Mouse (Mus musculus): Measurements from ENCODE around the gene Zdhhc11. TPM values are rescaled to one million over a fixed set of nuclear protein-coding genes. Genes with fewer than 3 reads are reported as not detected.

Zdhhc11 gene
- total RNA-seq, 2 experiments from 2014 or later = not detected

Small RNAs within 50 kb of the gene (microRNA-seq; reads per million reads assigned to microRNA genes)
- 0 reads per million in 2 experiments for gene Gm25197

Other genes with a start within 250 kb of the Zdhhc11 start
- gene Slc12a7, start 230.8 kb upstream of the Zdhhc11 start, total RNA-seq (2021) = 1 to 10 TPM; 4.5 to 5.0 TPM
- gene Nkd2, start 116.2 kb upstream of the Zdhhc11 start, total RNA-seq (2021) = 1 to 10 TPM; 2.4 to 2.8 TPM
- under 1 TPM; 0.37 to 0.79 TPM for gene Trip13, start 26.1 kb upstream of the Zdhhc11 start, total RNA-seq (2021)
- gene Brd9, start 26.0 kb upstream of the Zdhhc11 start, total RNA-seq (2021) = 10 to 100 TPM; 75.9 to 85.0 TPM
- gene Tppp, start 45.6 kb downstream of the Zdhhc11 start, total RNA-seq (2021) = 100 to 1,000 TPM; 351 to 372 TPM
- under 1 TPM; 0.77 to 0.84 TPM for gene Cep72, start 98.4 kb downstream of the Zdhhc11 start, total RNA-seq (2021)
- 1 to 10 TPM; 1.6 to 2.3 TPM for gene Slc9a3, start 157.6 kb downstream of the Zdhhc11 start, total RNA-seq (2021)
- 10 to 100 TPM; 70.5 to 73.8 TPM for gene Exoc3, start 244.9 kb downstream of the Zdhhc11 start, total RNA-seq (2021)